Mouse (Mus musculus) bone marrow macrophage, adult 2 months (primary cell): ENCODE data around the gene S100a3.

Experiments used
- CTCF ChIP-seq: IDR thresholded peaks from 2 replicates; pipeline ENCODE4 v1.5.1; 2012; ENCODE audit warnings: low read depth, mild to moderate bottlenecking, low read length, moderate library complexity
- POLR2A ChIP-seq: IDR thresholded peaks from 2 replicates; pipeline ENCODE4 v1.6.1; 2012; ENCODE audit warnings: mild to moderate bottlenecking, low read depth, low read length, borderline replicate concordance

DNA sequence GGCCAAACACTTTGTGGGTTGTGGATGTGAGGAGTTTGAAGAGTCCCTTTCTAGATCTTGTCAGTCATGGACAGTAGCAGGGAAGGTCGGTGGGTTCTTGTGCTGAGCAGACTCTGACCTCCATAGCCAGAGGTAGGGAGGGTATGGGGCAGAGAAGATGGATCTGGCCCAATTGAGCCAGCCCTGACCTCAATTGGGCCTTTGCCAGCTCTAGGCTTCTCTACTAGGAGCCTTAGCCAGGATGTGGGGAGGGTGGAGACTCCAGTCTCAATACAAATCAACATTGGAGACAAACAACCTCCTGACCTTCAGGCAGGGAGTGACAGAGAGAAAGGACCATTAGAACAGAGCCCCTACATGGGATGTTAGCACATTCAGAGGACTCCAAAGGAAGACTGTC is 45.1 kb upstream of the S100a3 start:
- TF ChIP-seq CTCF (no peak), POLR2A (no peak)
